Mouse (Mus musculus) bone marrow, adult 2 months (tissue): ENCODE data around the gene Prlhr. TPM values are rescaled to one million over a fixed set of nuclear protein-coding genes. Genes with fewer than 3 reads are reported as not detected.

Experiments
- H3K27ac ChIP-seq: fragments of 200-500 bp; 2 replicates; pipeline ENCODE4 v1.5.1; 2012; ENCODE audit warnings: low read depth, mild to moderate bottlenecking, control low read depth, inconsistent platforms, low read length; ENCODE audit not compliant: control insufficient read depth, poor library complexity, insufficient read depth
- H3K4me1 ChIP-seq: fragments of 200-500 bp; 2 replicates; pipeline ENCODE4 v1.6.1; 2011; ENCODE audit warnings: low read length; ENCODE audit not compliant: control insufficient read depth, insufficient read depth
- H3K4me3 ChIP-seq: fragments of 200-500 bp; replicated peaks from 2 replicates; pipeline ENCODE3; 2011; ENCODE audit warnings: mild to moderate bottlenecking, low read depth, low read length, control low read depth; ENCODE audit not compliant: control insufficient read depth
- CTCF ChIP-seq: fragments of 200-500 bp; IDR thresholded peaks from 2 replicates; pipeline ENCODE4 v1.5.1; 2011; ENCODE audit warnings: low read length, control low read depth; ENCODE audit not compliant: control insufficient read depth, insufficient read depth
- POLR2A ChIP-seq: fragments of 200-500 bp; IDR thresholded peaks from 2 replicates; pipeline ENCODE4 v1.6.1; 2011; ENCODE audit warnings: low read depth, mild to moderate bottlenecking, control low read depth, low read length, borderline replicate concordance; ENCODE audit not compliant: control insufficient read depth
- WGBS: fragments of 180-500 bp; shearing (Covaris S2); methylation state at CpG from one replicate; pipeline ENCODE4 v1.1.7; 2018; 5-methylcytosine and 5-hydroxymethylcytosine counted together
- polyA plus RNA-seq: library from polyadenylated mRNA; stranded (reverse); fragments of >200 nt; gene quantifications from 2 replicates; pipeline ENCODE4 v1.2.4, GENCODE M21; 2011; ENCODE audit warnings: low replicate concordance; ENCODE audit not compliant: missing spikeins, insufficient read depth, insufficient read length

The Prlhr gene
- polyA plus RNA-seq, 1 experiment, result not detected

- WGBS, result 5% methylated on average over 10 of the region's 10 CpGs
- H3K4me1 ChIP-seq, result peaks cover 2% of the 10 kb centered on the region; the same call in 1 of the 2 replicates
- H3K4me3 ChIP-seq, result no peak overlapping the region
- TF ChIP-seq POLR2A (no peak), CTCF (no peak)
- H3K27ac ChIP-seq, result no peak overlapping the region
Observed at GRCm38 (mm10) chr19:60468846-60469245, 742 bp upstream of the Prlhr start.

- 10% methylated on average over 31 of the region's 31 CpGs for WGBS
- H3K4me3 ChIP-seq, result no peak overlapping the region
Observed at GRCm38 (mm10) chr19:60467588-60468007, 506 bp downstream of the Prlhr start.

GRCm38 (mm10) chr19:60466953-60467570, 1.0 kb downstream of the Prlhr start:
- Histone ChIP-seq H3K4me3 (no peak overlapping the region), H3K27ac (no peak overlapping the region), H3K4me1 (peaks cover 2% of the 10 kb centered on the region; the same call in 1 of the 2 replicates)
- WGBS, result 8% methylated on average over 41 of the region's 41 CpGs
- peak; percentile 61 for TF ChIP-seq CTCF
- TF ChIP-seq POLR2A, result no peak

More at GRCm38 (mm10) chr19:60467588-60468007, 506 bp downstream of the Prlhr start:
- peaks cover 2% of the 10 kb centered on the region; the same call in 1 of the 2 replicates for H3K4me1 ChIP-seq
- no peak overlapping the region for H3K27ac ChIP-seq
- TF ChIP-seq CTCF (no peak), POLR2A (no peak; the same call in 1 of the 2 replicates)

GRCm38 (mm10) chr19:60465726-60466125, 2.4 kb downstream of the Prlhr start:
- 72% methylated on average over 2 of the region's 2 CpGs for WGBS
- TF ChIP-seq CTCF (no peak), POLR2A (no peak)
- H3K27ac ChIP-seq, result no peak overlapping the region
- no peak overlapping the region for H3K4me3 ChIP-seq
- H3K4me1 ChIP-seq, result peaks cover 2% of the 10 kb centered on the region; the same call in 1 of the 2 replicates

- 20% methylated on average over 3 of the region's 3 CpGs for WGBS
- no peak overlapping the region for H3K4me3 ChIP-seq
Observed at GRCm38 (mm10) chr19:60463896-60464295, 4.2 kb downstream of the Prlhr start.

GRCm38 (mm10) chr19:60463440-60463839, 4.7 kb downstream of the Prlhr start:
- H3K4me3 ChIP-seq, result no peak overlapping the region
- 67% methylated on average over 3 of the region's 3 CpGs for WGBS
- no peak overlapping the region for H3K27ac ChIP-seq
- TF ChIP-seq POLR2A (no peak), CTCF (no peak)
- H3K4me1 ChIP-seq, result peaks cover 2% of the 10 kb centered on the region; the same call in 1 of the 2 replicates

More at GRCm38 (mm10) chr19:60463896-60464295, 4.2 kb downstream of the Prlhr start:
- H3K27ac ChIP-seq, result no peak overlapping the region
- TF ChIP-seq CTCF (no peak), POLR2A (no peak)
- peaks cover 2% of the 10 kb centered on the region; the same call in 1 of the 2 replicates for H3K4me1 ChIP-seq

- 52% methylated on average over 2 of the region's 2 CpGs for WGBS
- Histone ChIP-seq H3K27ac (no peak overlapping the region), H3K4me3 (no peak overlapping the region), H3K4me1 (no peaks in the 10 kb centered on the region)
- TF ChIP-seq CTCF (no peak), POLR2A (no peak)
Observed at GRCm38 (mm10) chr19:60461476-60461875, 6.6 kb downstream of the Prlhr start.

GRCm38 (mm10) chr19:60459680-60460079, 8.4 kb downstream of the Prlhr start:
- no peak overlapping the region for H3K4me3 ChIP-seq
- H3K4me1 ChIP-seq, result no peaks in the 10 kb centered on the region
- TF ChIP-seq POLR2A (no peak), CTCF (no peak)
- no peak overlapping the region for H3K27ac ChIP-seq
- 30% methylated on average over 3 of the region's 3 CpGs for WGBS
